Mouse (Mus musculus) kidney, postnatal 25 days (tissue): ENCODE results near the gene Ppm1n.

Experiments used
- DNase-seq, 2 experiments: peaks; one replicate each; pipeline ENCODE4 v3.0.0; 2021; ENCODE audit warnings: mixed read lengths in 2 of 2

Ppm1n gene

GRCm38 (mm10) chr7:19282385-19282784 lies 2.5 kb upstream of the Ppm1n start, which contains the start of gene Rtn2:
TSS of gene Rtn2 (plus strand) at chr7:19282624.
- peak; percentile 83 to 87 for DNase-seq

GRCm38 (mm10) chr7:19281680-19282304 lies 1.9 kb upstream of the Ppm1n start:
- DNase-seq, result peak in 1 of 2 experiments; percentile 75

- no peak for DNase-seq
Measured at GRCm38 (mm10) chr7:19279052-19279451, 812 bp downstream of the Ppm1n start.

- DNase-seq, result no peak
Measured at GRCm38 (mm10) chr7:19276253-19276652, 3.6 kb downstream of the Ppm1n start.

- peak; percentile 92 to 93 for DNase-seq
Measured at GRCm38 (mm10) chr7:19272173-19272764, 7.6 kb downstream of the Ppm1n start.

GRCm38 (mm10) chr7:19271238-19272172 lies 8.4 kb downstream of the Ppm1n start, which contains the start of gene Vasp:
TSS of gene Vasp (minus strand) at chr7:19271817.
- peak; percentile 90 to 92 for DNase-seq

GRCm38 (mm10) chr7:19270509-19271237 lies 9.2 kb downstream of the Ppm1n start:
- DNase-seq, result peak in 1 of 2 experiments; percentile 60

- peak; percentile 82 to 92 for DNase-seq
Measured at GRCm38 (mm10) chr7:19269721-19270441, 10.0 kb downstream of the Ppm1n start.

- DNase-seq, result peak; percentile 42 to 65
Measured at GRCm38 (mm10) chr7:19268993-19269681, 10.7 kb downstream of the Ppm1n start.

- DNase-seq, result no peak
Measured at GRCm38 (mm10) chr7:19267051-19267450, 12.8 kb downstream of the Ppm1n start.

GRCm38 (mm10) chr7:19265928-19266822 lies 13.7 kb downstream of the Ppm1n start:
- peak; percentile 42 to 73 for DNase-seq

- DNase-seq, result no peak
Measured at GRCm38 (mm10) chr7:19265147-19265546, 14.7 kb downstream of the Ppm1n start.

GRCm38 (mm10) chr7:19258336-19258735 lies 21.5 kb downstream of the Ppm1n start:
- no peak for DNase-seq

- DNase-seq, result peak; percentile 83 to 89
Measured at GRCm38 (mm10) chr7:19257390-19258022, 22.4 kb downstream of the Ppm1n start.

GRCm38 (mm10) chr7:19256567-19256966 lies 23.3 kb downstream of the Ppm1n start:
- no peak for DNase-seq

- no peak for DNase-seq
Measured at GRCm38 (mm10) chr7:19255395-19255794, 24.5 kb downstream of the Ppm1n start.

- peak in 1 of 2 experiments; percentile 43 for DNase-seq
Measured at GRCm38 (mm10) chr7:19253437-19253836, 26.4 kb downstream of the Ppm1n start.

- DNase-seq, result no peak
Measured at GRCm38 (mm10) chr7:19252078-19252477, 27.8 kb downstream of the Ppm1n start.

- DNase-seq, result no peak
Measured at GRCm38 (mm10) chr7:19247511-19247910, 32.4 kb downstream of the Ppm1n start.

GRCm38 (mm10) chr7:19246855-19247254 lies 33.0 kb downstream of the Ppm1n start:
- no peak for DNase-seq
